Mouse (Mus musculus) MEL (cell line): ENCODE data around the gene Bbs9.

ENCODE experiments used
- CHD1 ChIP-seq: IDR thresholded peaks from 2 replicates; pipeline ENCODE4 v1.6.1; 2012; ENCODE audit warnings: low read depth, mild to moderate bottlenecking, inconsistent platforms, low read length, improper control_type of control experiment
- CHD2 ChIP-seq: IDR thresholded peaks from 2 replicates; pipeline ENCODE4 v1.6.1; 2011; ENCODE audit warnings: low read length, improper control_type of control experiment
- CTCF ChIP-seq, 3 experiments: IDR thresholded peaks in 2 of 3; conservative IDR thresholded peaks in 1 of 3; 2 replicates each; pipeline ENCODE4 v1.5.1; 2011 to 2012; ENCODE audit warnings: low read length in 3 of 3, low read depth in 2 of 3, mild to moderate bottlenecking in 2 of 3, improper control_type of control experiment in 1 of 3, inconsistent platforms in 1 of 3, mixed read lengths in 1 of 3, moderate library complexity in 1 of 3; ENCODE audit not compliant: control insufficient read depth in 1 of 3, insufficient read depth in 1 of 3, poor library complexity in 1 of 3, severe bottlenecking in 1 of 3
- EP300 ChIP-seq, 2 experiments: IDR thresholded peaks; 2 replicates each; pipeline ENCODE4 v1.6.1; 2011; ENCODE audit warnings: improper control_type of control experiment in 2 of 2, low read length in 2 of 2, low read depth in 1 of 2, mild to moderate bottlenecking in 1 of 2
- HCFC1 ChIP-seq: IDR thresholded peaks from 2 replicates; pipeline ENCODE4 v1.6.1; 2012; ENCODE audit warnings: low read depth, mild to moderate bottlenecking, inconsistent platforms, low read length, improper control_type of control experiment, moderate library complexity
- KAT2A ChIP-seq: conservative IDR thresholded peaks from 2 replicates; pipeline ENCODE4 v1.6.1; 2012; ENCODE audit warnings: low read depth, low read length, improper control_type of control experiment, inconsistent platforms
- MAX ChIP-seq: IDR thresholded peaks from 2 replicates; pipeline ENCODE4 v1.6.1; 2011; ENCODE audit warnings: low read length, improper control_type of control experiment
- MXI1 ChIP-seq: IDR thresholded peaks from 2 replicates; pipeline ENCODE4 v1.6.1; 2011; ENCODE audit warnings: mild to moderate bottlenecking, low read depth, low read length, improper control_type of control experiment
- POLR2A ChIP-seq, 2 experiments: IDR thresholded peaks; 2 replicates each; pipeline ENCODE4 v1.6.1; 2011 to 2012; ENCODE audit warnings: low read length in 2 of 2, mild to moderate bottlenecking in 2 of 2, control low read depth in 1 of 2, improper control_type of control experiment in 1 of 2, low read depth in 1 of 2, moderate library complexity in 1 of 2; ENCODE audit not compliant: control insufficient read depth in 1 of 2, insufficient read depth in 1 of 2, poor library complexity in 1 of 2
- POLR2AphosphoS2 ChIP-seq: IDR thresholded peaks from 2 replicates; pipeline ENCODE4 v1.6.1; 2011; ENCODE audit warnings: low read length, improper control_type of control experiment
- RCOR1 ChIP-seq: IDR thresholded peaks from 2 replicates; pipeline ENCODE4 v1.6.1; 2012; ENCODE audit warnings: low read depth, mild to moderate bottlenecking, inconsistent platforms, low read length, improper control_type of control experiment
- UBTF ChIP-seq: IDR thresholded peaks from 2 replicates; pipeline ENCODE4 v1.6.1; 2012; ENCODE audit warnings: low read depth, mild to moderate bottlenecking, inconsistent platforms, low read length, improper control_type of control experiment, moderate library complexity, borderline replicate concordance; ENCODE audit not compliant: insufficient read depth
- ZMIZ1 ChIP-seq: IDR thresholded peaks from 2 replicates; pipeline ENCODE4 v1.6.1; 2012; ENCODE audit warnings: low read depth, mild to moderate bottlenecking, inconsistent platforms, low read length, improper control_type of control experiment, moderate library complexity

DNA sequence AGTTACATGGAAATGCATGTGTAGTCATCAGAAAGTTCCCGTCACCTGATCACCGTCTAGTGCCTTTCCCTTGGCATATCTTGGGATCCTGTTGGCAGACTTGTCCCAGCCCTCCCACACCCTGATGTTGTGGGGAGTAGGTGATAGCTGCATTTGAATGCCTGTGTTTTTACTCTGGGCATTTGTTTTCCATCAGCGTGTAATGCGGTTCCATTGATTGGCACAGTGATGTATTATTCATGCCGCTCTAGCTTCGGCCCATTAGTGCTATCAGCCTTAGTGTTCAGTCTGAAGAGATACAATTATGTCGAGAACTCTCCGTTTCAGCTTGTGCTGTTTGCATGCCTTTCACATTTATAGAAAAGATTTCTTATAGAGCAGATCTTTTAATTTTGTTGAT is 259.9 kb downstream of the Bbs9 start:
- TF ChIP-seq CTCF (IDR thresholded peaks at IDR 0.05 in 2 of 3, conservative IDR thresholded peaks at IDR 0.05 in 1 of 3; ENCODE audit: control insufficient read depth in 1 of 3, insufficient read depth in 1 of 3, low read depth in 2 of 3, low read length in 3 of 3, poor library complexity in 1 of 3, severe bottlenecking in 1 of 3) (no peak), UBTF (no peak), EP300 (IDR thresholded peaks at IDR 0.05; ENCODE audit: low read depth in 1 of 2, low read length in 2 of 2) (no peak), RCOR1 (no peak), CHD1 (no peak), ZMIZ1 (no peak), POLR2A (IDR thresholded peaks at IDR 0.05; ENCODE audit: control insufficient read depth in 1 of 2, insufficient read depth in 1 of 2, low read depth in 1 of 2, low read length in 2 of 2, poor library complexity in 1 of 2) (no peak), HCFC1 (no peak), POLR2AphosphoS2 (no peak), MXI1 (no peak), MAX (no peak), CHD2 (no peak), KAT2A (no peak)
